Mouse (Mus musculus): ENCODE measurements around the gene Ank. TPM values are rescaled to one million over a fixed set of nuclear protein-coding genes. Genes with fewer than 3 reads are reported as not detected.

Ank gene
- total RNA-seq, 2 experiments from 2014 or later: 200 to 202 TPM

- no peak for DNase-seq
These were observed 132.4 kb downstream of the Ank start for GRCm38 (mm10) chr15:27598786-27599385.

GRCm38 (mm10) chr15:27600524-27600923 is 134.0 kb downstream of the Ank start:
- DNase-seq: no peak

- no peak for DNase-seq
These were observed 138.1 kb downstream of the Ank start for GRCm38 (mm10) chr15:27604558-27604957.

- DNase-seq: no peak
These were observed 138.8 kb downstream of the Ank start for GRCm38 (mm10) chr15:27605252-27605651.

- DNase-seq: no peak
These were observed 143.1 kb downstream of the Ank start for GRCm38 (mm10) chr15:27609554-27609953.

- DNase-seq: peak; percentile 69 to 78
These were observed 146.2 kb downstream of the Ank start for GRCm38 (mm10) chr15:27612533-27613221.

GRCm38 (mm10) chr15:27613255-27613654 is 146.8 kb downstream of the Ank start:
- DNase-seq: no peak

GRCm38 (mm10) chr15:27616159-27616558 is 149.7 kb downstream of the Ank start:
- DNase-seq: peak; percentile 85 to 92

GRCm38 (mm10) chr15:27617227-27617626 is 150.8 kb downstream of the Ank start:
- peak in 1 of 2 experiments; percentile 18 for DNase-seq

GRCm38 (mm10) chr15:27618778-27619533 is 152.5 kb downstream of the Ank start:
- DNase-seq: peak in 1 of 2 experiments; percentile 46

- no peak for DNase-seq
These were observed 153.2 kb downstream of the Ank start for GRCm38 (mm10) chr15:27619683-27620082.

GRCm38 (mm10) chr15:27620475-27621185 is 154.2 kb downstream of the Ank start:
- peak; percentile 37 to 69 for DNase-seq

GRCm38 (mm10) chr15:27623286-27623685 is 156.8 kb downstream of the Ank start:
- no peak for DNase-seq

GRCm38 (mm10) chr15:27625014-27625889 is 158.8 kb downstream of the Ank start:
- peak in 1 of 2 experiments; percentile 49 for DNase-seq

- no peak for DNase-seq
These were observed 159.4 kb downstream of the Ank start for GRCm38 (mm10) chr15:27625890-27626255.

GRCm38 (mm10) chr15:27626314-27626713 is 159.8 kb downstream of the Ank start:
- no peak for DNase-seq

GRCm38 (mm10) chr15:27627794-27628193 is 161.3 kb downstream of the Ank start:
- no peak for DNase-seq

- no peak for DNase-seq
These were observed 162.6 kb downstream of the Ank start for GRCm38 (mm10) chr15:27629046-27629445.

GRCm38 (mm10) chr15:27629800-27630600 is 163.5 kb downstream of the Ank start:
- peak in 1 of 2 experiments; percentile 55 for DNase-seq

- peak; percentile 98 to 100 for DNase-seq
These were observed 164.3 kb downstream of the Ank start, which contains the start of gene Otulin for GRCm38 (mm10) chr15:27630601-27631383. Gene Otulin, minus strand, starts transcription at chr15:27630693.
